Mouse (Mus musculus): ENCODE measurements around the gene Cx3cr1. TPM values are rescaled to one million over a fixed set of nuclear protein-coding genes. Genes with fewer than 3 reads are reported as not detected.
A peak's percentile ranks its signal among the peaks of the same experiment; 100 is the strongest.

The Cx3cr1 gene
- polyA plus RNA-seq, 1 experiment from 2014 or later: 2.7 TPM

- no peak overlapping the region for H3K27ac ChIP-seq (replicated peaks)
- no peak overlapping the region for H3K4me2 ChIP-seq
- 26% methylated on average over 3 of the region's 3 CpGs for WGBS (ENCODE audit: insufficient replicate concordance)
- no peak overlapping the region for H3K9ac ChIP-seq
- H3K4me3 ChIP-seq (replicated peaks): no peak overlapping the region
- peaks cover 14% of the 10 kb centered on the region; the same call in 1 of the 2 replicates for H3K4me1 ChIP-seq (replicated peaks)
- no peaks in the 10 kb centered on the region for H3K27me3 ChIP-seq
- no peaks in the 10 kb centered on the region for H3K36me3 ChIP-seq (replicated peaks)
- no peak for ATAC-seq (ENCODE audit: insufficient read depth)
- H3K9me3 ChIP-seq (replicated peaks): no peaks in the 10 kb centered on the region
These were observed 10.9 kb downstream of the Cx3cr1 start for GRCm38 (mm10) chr9:120058730-120059129.

DNA sequence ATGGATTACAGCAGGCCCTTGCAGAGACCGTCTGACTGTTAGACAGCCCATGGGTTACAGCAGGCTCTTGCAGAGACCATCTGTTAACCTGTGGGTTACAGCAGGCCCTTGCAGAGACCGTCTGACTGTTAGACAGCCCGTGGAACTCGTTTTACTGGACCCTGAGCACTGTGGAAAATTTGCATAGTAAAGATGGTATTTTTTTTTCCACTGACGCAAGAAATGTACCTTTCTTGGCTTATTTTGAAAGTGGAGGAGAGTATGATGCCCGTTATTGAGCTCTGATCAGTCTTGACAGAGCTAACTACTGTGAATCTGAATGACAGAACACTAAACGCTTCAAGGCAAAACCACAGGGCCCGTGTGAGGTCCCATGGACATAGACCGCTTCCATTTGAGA, 13.5 kb downstream of the Cx3cr1 start:
- Histone ChIP-seq H3K9ac (no peak overlapping the region), H3K9me3 (replicated peaks) (no peaks in the 10 kb centered on the region), H3K27me3 (no peaks in the 10 kb centered on the region), H3K4me3 (replicated peaks) (no peak overlapping the region), H3K36me3 (replicated peaks) (no peaks in the 10 kb centered on the region), H3K4me2 (no peak overlapping the region), H3K4me1 (replicated peaks) (peaks cover 14% of the 10 kb centered on the region; the same call in 1 of the 2 replicates), H3K27ac (replicated peaks) (no peak overlapping the region)
- ATAC-seq (ENCODE audit: insufficient read depth): no peak
- WGBS (ENCODE audit: insufficient replicate concordance): 55% methylated on average over 9 of the region's 9 CpGs

DNA sequence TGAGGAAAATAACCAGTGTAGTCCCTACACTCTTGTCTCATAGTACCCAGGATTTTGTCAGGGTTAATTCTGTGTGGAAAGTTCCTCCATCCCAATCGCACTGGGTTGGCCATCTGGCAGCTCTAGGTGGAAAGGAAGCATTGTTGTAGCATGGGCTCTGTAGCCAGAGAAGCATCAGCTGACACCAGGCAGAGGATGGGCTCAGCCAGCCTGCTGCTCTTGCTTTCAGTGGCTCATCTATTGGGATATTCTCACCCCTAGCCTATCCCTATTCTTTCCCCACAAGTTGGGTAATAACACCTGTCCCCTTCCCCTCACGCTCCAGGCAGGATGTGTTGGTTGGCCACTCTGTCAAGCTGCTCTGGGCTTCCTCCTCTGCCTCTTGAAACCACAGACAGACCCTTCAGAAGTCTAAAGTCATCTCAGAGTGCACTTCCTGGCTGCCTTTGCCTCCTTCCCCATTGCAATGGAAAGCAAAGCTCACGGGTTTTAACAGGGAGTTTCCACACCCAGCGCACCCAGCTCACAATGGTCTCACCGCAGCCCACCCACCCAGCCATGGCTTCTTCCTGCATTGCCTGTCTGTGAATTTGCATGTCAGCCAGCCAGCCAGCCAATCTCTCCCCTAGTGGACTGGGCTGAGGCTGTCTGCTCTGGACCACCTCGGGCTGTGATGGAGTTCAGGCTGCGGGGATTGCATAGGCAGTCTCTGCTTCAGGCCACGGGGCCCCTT, 15.0 kb downstream of the Cx3cr1 start:
- H3K4me1 ChIP-seq (replicated peaks): peaks cover 14% of the 10 kb centered on the region; the same call in 1 of the 2 replicates
- 17% methylated on average over 8 of the region's 8 CpGs for WGBS (ENCODE audit: insufficient replicate concordance)
- no peaks in the 10 kb centered on the region for H3K36me3 ChIP-seq (replicated peaks)
- H3K4me3 ChIP-seq (replicated peaks): no peak overlapping the region
- H3K9me3 ChIP-seq (replicated peaks): no peaks in the 10 kb centered on the region
- no peak overlapping the region for H3K4me2 ChIP-seq
- H3K27ac ChIP-seq (replicated peaks): peak overlapping the region; percentile 55
- H3K9ac ChIP-seq: no peak overlapping the region
- no peak; the same call in 1 of the 2 replicates for ATAC-seq (ENCODE audit: insufficient read depth)
- no peaks in the 10 kb centered on the region for H3K27me3 ChIP-seq

GRCm38 (mm10) chr9:120049407-120049806, 20.3 kb downstream of the Cx3cr1 start:
- 13% methylated on average over 3 of the region's 3 CpGs for WGBS (ENCODE audit: insufficient replicate concordance)
- H3K4me2 ChIP-seq: no peak overlapping the region
- H3K27me3 ChIP-seq: no peaks in the 10 kb centered on the region
- no peak for ATAC-seq (ENCODE audit: insufficient read depth)
- no peaks in the 10 kb centered on the region for H3K36me3 ChIP-seq (replicated peaks)
- H3K27ac ChIP-seq (replicated peaks): no peak overlapping the region
- no peak overlapping the region for H3K4me3 ChIP-seq (replicated peaks)
- H3K9ac ChIP-seq: no peak overlapping the region
- no peaks in the 10 kb centered on the region for H3K9me3 ChIP-seq (replicated peaks)
- H3K4me1 ChIP-seq (replicated peaks): 0 out of 2 replicates have a peak, but pooled peaks cover 7% of the 10 kb centered on the region

DNA sequence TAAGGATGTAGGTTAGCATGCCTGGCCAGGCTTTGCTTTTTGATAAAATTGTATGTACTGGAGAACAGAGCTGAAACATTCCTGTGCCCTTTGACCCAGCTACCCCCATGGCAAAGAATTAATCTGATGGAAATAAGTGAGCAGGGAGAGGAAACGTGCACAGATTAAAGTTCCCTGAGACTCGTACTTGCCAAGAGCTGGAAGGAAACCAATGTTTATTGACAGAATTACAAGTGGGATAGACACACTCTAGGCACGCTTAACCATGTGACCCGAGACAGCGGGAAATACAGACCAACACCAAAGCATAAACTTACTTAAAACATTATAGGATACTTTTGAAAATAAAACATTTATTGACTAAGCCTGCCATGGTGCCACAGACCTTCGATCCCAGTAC, 21.2 kb downstream of the Cx3cr1 start:
- Histone ChIP-seq H3K27me3 (no peaks in the 10 kb centered on the region), H3K4me1 (replicated peaks) (0 out of 2 replicates have a peak, but pooled peaks cover 7% of the 10 kb centered on the region), H3K27ac (replicated peaks) (no peak overlapping the region), H3K4me2 (no peak overlapping the region), H3K36me3 (replicated peaks) (no peaks in the 10 kb centered on the region), H3K4me3 (replicated peaks) (no peak overlapping the region), H3K9me3 (replicated peaks) (no peaks in the 10 kb centered on the region), H3K9ac (no peak overlapping the region)
- WGBS (ENCODE audit: insufficient replicate concordance): 55% methylated on average over 6 of the region's 6 CpGs
- ATAC-seq (ENCODE audit: insufficient read depth): no peak

DNA sequence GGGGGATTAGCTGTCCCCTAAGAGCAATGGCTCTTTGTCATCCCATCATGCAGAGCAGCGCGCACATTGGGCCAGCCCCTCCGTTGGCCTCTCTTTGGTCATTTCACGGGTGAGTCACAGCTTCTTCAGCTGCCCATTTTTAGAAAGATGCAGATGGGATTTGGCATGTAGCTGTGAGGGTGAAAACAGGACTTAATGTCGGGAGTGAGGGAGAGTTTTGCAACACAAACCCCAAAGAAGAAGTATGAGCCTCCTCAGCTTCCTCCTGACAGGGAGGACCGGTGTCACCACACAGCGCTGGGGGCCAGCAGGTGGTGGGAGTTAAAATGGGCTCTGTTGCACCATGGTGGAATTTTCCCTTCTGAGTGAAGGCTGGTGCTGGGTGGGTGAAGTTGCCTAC, 26.6 kb downstream of the Cx3cr1 start:
- H3K27me3 ChIP-seq: no peaks in the 10 kb centered on the region
- H3K4me3 ChIP-seq (replicated peaks): no peak overlapping the region
- peaks cover 4% of the 10 kb centered on the region; the same call in 1 of the 2 replicates for H3K4me1 ChIP-seq (replicated peaks)
- H3K9ac ChIP-seq: no peak overlapping the region
- no peaks in the 10 kb centered on the region for H3K9me3 ChIP-seq (replicated peaks)
- ATAC-seq (ENCODE audit: insufficient read depth): no peak
- 0 out of 2 replicates have a peak overlapping the region, but pooled peaks have one; percentile 29 for H3K27ac ChIP-seq (replicated peaks)
- 37% methylated on average over 7 of the region's 7 CpGs for WGBS (ENCODE audit: insufficient replicate concordance)
- no peak overlapping the region for H3K4me2 ChIP-seq
- no peaks in the 10 kb centered on the region for H3K36me3 ChIP-seq (replicated peaks)

GRCm38 (mm10) chr9:120037414-120037813, 32.3 kb downstream of the Cx3cr1 start:
- H3K4me1 ChIP-seq (replicated peaks): no peaks in the 10 kb centered on the region; the same call in none of the 2 replicates
- no peaks in the 10 kb centered on the region for H3K36me3 ChIP-seq (replicated peaks)
- H3K27ac ChIP-seq (replicated peaks): no peak overlapping the region
- ATAC-seq (ENCODE audit: insufficient read depth): no peak
- no peak overlapping the region for H3K9ac ChIP-seq
- no peaks in the 10 kb centered on the region for H3K27me3 ChIP-seq
- H3K4me2 ChIP-seq: no peak overlapping the region
- 60% methylated on average over 7 of the region's 7 CpGs for WGBS (ENCODE audit: insufficient replicate concordance)
- H3K4me3 ChIP-seq (replicated peaks): no peak overlapping the region
- H3K9me3 ChIP-seq (replicated peaks): no peaks in the 10 kb centered on the region

- Histone ChIP-seq H3K27ac (replicated peaks) (no peak overlapping the region), H3K4me3 (replicated peaks) (no peak overlapping the region), H3K9ac (no peak overlapping the region), H3K9me3 (replicated peaks) (no peaks in the 10 kb centered on the region), H3K27me3 (no peaks in the 10 kb centered on the region), H3K36me3 (replicated peaks) (no peaks in the 10 kb centered on the region), H3K4me2 (no peak overlapping the region), H3K4me1 (replicated peaks) (no peaks in the 10 kb centered on the region; the same call in none of the 2 replicates)
- ATAC-seq (ENCODE audit: insufficient read depth): no peak
- WGBS (ENCODE audit: insufficient replicate concordance): 59% methylated on average over 8 of the region's 8 CpGs
These were observed 35.3 kb downstream of the Cx3cr1 start for GRCm38 (mm10) chr9:120034375-120034774.

DNA sequence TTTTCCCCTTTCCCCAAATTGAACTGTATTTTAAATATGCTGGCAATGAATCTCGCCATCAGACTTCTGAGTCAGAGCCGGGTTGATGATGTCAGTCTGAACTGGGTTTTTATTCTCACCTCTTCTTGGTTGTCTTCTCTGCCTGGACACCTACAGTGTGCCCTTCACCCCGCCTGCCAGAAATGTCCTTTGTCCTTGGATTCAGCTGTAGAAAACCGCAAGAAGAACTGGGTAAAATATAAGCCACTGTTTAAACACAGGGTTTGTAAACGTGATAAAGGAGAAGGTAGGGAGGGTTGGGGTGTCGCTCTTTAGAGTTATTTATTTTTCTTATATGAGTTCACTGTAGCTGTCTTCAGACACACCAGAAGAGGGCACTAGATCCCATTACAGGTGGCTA, 37.0 kb downstream of the Cx3cr1 start:
- Histone ChIP-seq H3K27ac (replicated peaks) (no peak overlapping the region), H3K27me3 (no peaks in the 10 kb centered on the region), H3K4me1 (replicated peaks) (peaks cover under 1% of the 10 kb centered on the region; the same call in 1 of the 2 replicates), H3K4me2 (no peak overlapping the region), H3K9ac (no peak overlapping the region), H3K36me3 (replicated peaks) (no peaks in the 10 kb centered on the region), H3K9me3 (replicated peaks) (no peaks in the 10 kb centered on the region), H3K4me3 (replicated peaks) (no peak overlapping the region)
- no peak for ATAC-seq (ENCODE audit: insufficient read depth)
- WGBS (ENCODE audit: insufficient replicate concordance): 65% methylated on average over 6 of the region's 6 CpGs

GRCm38 (mm10) chr9:120030421-120030820, 39.3 kb downstream of the Cx3cr1 start:
- no peak overlapping the region for H3K9ac ChIP-seq
- H3K4me3 ChIP-seq (replicated peaks): no peak overlapping the region
- H3K27me3 ChIP-seq: no peaks in the 10 kb centered on the region
- H3K4me1 ChIP-seq (replicated peaks): peaks cover 6% of the 10 kb centered on the region; the same call in 1 of the 2 replicates
- no peaks in the 10 kb centered on the region for H3K9me3 ChIP-seq (replicated peaks)
- H3K4me2 ChIP-seq: no peak overlapping the region
- ATAC-seq (ENCODE audit: insufficient read depth): no peak
- 23% methylated on average over 10 of the region's 10 CpGs for WGBS (ENCODE audit: insufficient replicate concordance)
- no peaks in the 10 kb centered on the region for H3K36me3 ChIP-seq (replicated peaks)
- H3K27ac ChIP-seq (replicated peaks): no peak overlapping the region

DNA sequence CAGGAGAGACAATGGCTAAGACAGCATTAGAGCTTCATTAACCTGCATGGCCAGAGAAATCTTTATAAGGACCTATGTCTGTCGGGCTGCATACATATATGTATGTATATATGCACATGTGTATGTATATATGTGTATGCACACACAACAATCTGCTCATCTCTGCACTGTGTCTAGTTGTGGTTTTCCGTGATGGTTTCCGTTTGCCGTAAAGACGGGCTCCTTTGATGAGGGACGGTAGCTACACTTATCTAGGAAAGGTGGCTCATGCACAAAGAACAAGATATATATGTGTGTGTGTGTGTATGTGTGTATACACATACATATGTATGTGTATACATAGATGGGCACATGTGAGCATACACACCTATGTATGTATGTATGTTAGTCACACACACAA, 39.8 kb downstream of the Cx3cr1 start:
- H3K27me3 ChIP-seq: no peaks in the 10 kb centered on the region
- no peaks in the 10 kb centered on the region for H3K36me3 ChIP-seq (replicated peaks)
- no peaks in the 10 kb centered on the region for H3K9me3 ChIP-seq (replicated peaks)
- WGBS (ENCODE audit: insufficient replicate concordance): 61% methylated on average over 6 of the region's 6 CpGs
- no peak overlapping the region for H3K27ac ChIP-seq (replicated peaks)
- no peak overlapping the region for H3K4me3 ChIP-seq (replicated peaks)
- no peak overlapping the region for H3K4me2 ChIP-seq
- 0 out of 2 replicates have a peak, but pooled peaks cover 6% of the 10 kb centered on the region for H3K4me1 ChIP-seq (replicated peaks)
- no peak overlapping the region for H3K9ac ChIP-seq
- ATAC-seq (ENCODE audit: insufficient read depth): no peak
